Mouse (Mus musculus) bone marrow, adult 2 months (tissue): ENCODE measurements around the gene Grm6.

ENCODE experiments used
- CTCF ChIP-seq: fragments of 200-500 bp; IDR thresholded peaks from 2 replicates; pipeline ENCODE4 v1.5.1; 2011; ENCODE audit warnings: low read length, control low read depth; ENCODE audit not compliant: control insufficient read depth, insufficient read depth
- POLR2A ChIP-seq: fragments of 200-500 bp; IDR thresholded peaks from 2 replicates; pipeline ENCODE4 v1.6.1; 2011; ENCODE audit warnings: low read depth, mild to moderate bottlenecking, control low read depth, low read length, borderline replicate concordance; ENCODE audit not compliant: control insufficient read depth

DNA sequence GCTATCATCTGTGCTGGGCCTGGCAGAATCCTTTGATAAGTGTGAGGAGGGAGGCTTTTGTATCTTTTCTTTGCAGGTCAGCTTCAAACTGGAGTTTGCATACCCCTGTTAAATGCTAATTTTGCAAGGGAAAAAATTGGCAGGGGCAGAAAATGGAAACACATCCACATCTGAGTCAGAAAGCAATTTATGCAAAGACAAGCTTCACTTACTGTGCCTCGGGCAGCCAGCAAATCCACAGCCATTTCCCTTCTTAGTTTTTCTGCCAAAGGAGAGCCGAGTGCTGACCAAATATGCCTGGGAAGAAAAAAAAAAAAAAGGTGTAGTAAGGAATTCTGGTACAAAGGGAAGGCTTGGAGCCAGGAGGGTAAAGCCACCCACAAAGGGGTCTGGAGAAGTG, 24.3 kb upstream of the Grm6 start:
- TF ChIP-seq CTCF (no peak), POLR2A (no peak)
